Mouse (Mus musculus): Measurements from ENCODE around the gene Shroom3. TPM values are rescaled to one million over a fixed set of nuclear protein-coding genes. Genes with fewer than 3 reads are reported as not detected.
A peak's percentile ranks its signal among the peaks of the same experiment; 100 is the strongest.

Shroom3 gene
- 1 to 10 TPM; 3.4 to 5.6 (median 3.6) TPM for total RNA-seq (2022)

GRCm38 (mm10) chr5:92683351-92683807 lies at the start of gene Shroom3:
Shroom3 (plus strand) TSS chr5:92683435.
- DNase-seq (ENCODE audit: low spot score in 2 of 2): no peak

- no peak for DNase-seq (ENCODE audit: low spot score in 2 of 2)
Observed at GRCm38 (mm10) chr5:92633526-92633925, 49.7 kb upstream of the Shroom3 start.

DNA sequence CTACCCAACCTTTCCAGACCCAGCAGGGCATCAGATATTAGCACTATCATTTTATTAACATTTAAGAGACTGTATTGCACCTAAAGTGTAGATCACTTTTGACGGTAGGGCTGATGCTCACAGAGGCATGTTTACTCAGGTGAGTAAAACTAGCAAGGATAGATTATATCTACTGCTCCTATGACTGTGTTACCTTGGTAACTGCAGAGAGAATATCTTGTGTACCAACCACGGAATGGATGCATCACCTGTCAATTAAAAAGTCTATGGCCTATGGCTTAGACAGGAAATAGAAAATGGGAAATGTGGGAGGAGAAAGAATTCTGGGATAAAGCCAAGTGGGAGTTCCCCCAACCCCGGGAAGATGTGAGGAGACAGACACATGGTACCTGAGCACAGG lies 48.3 kb upstream of the Shroom3 start:
- DNase-seq (ENCODE audit: low spot score in 2 of 2): no peak

GRCm38 (mm10) chr5:92635891-92636290 lies 47.3 kb upstream of the Shroom3 start:
- no peak for DNase-seq (ENCODE audit: low spot score in 2 of 2)

GRCm38 (mm10) chr5:92640861-92641260 lies 42.4 kb upstream of the Shroom3 start:
- no peak for DNase-seq (ENCODE audit: low spot score in 2 of 2)

GRCm38 (mm10) chr5:92656256-92656655 lies 27.0 kb upstream of the Shroom3 start:
- DNase-seq (ENCODE audit: low spot score in 2 of 2): peak; percentile 50 to 51

- no peak for DNase-seq (ENCODE audit: low spot score in 2 of 2)
Observed at GRCm38 (mm10) chr5:92664321-92664720, 18.9 kb upstream of the Shroom3 start.

DNA sequence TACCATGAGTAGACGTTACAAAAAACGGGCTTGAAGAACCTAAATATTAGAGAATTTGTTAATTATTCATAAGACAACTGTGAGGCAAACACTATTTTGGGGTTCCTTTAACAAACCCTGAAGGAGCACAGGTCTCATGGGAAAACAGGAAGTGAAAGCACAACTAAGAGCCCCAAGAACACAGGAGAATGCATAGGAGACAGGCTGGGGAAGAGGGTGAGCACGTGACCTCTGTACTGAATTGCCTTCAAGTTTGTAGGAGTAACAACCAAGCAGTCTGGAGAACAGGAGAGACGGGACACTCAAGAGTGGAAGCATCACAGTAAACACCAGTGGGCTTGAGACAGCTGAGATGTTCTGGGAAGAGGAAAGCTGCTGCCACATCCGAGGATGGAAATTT lies 16.4 kb upstream of the Shroom3 start:
- DNase-seq (ENCODE audit: low spot score in 2 of 2): no peak

GRCm38 (mm10) chr5:92674859-92675573 lies 8.2 kb upstream of the Shroom3 start, which contains the start of gene Ccdc158:
Ccdc158 (minus strand) TSS chr5:92675271.
- peak in 1 of 2 experiments; percentile 62 for DNase-seq (ENCODE audit: low spot score in 2 of 2)

- DNase-seq (ENCODE audit: low spot score in 2 of 2): no peak
Observed at GRCm38 (mm10) chr5:92675574-92675920, 7.7 kb upstream of the Shroom3 start.

- no peak for DNase-seq (ENCODE audit: low spot score in 2 of 2)
Observed at GRCm38 (mm10) chr5:92679441-92679840, 3.8 kb upstream of the Shroom3 start.

GRCm38 (mm10) chr5:92681861-92682260 lies 1.4 kb upstream of the Shroom3 start:
- DNase-seq (ENCODE audit: low spot score in 2 of 2): no peak

DNA sequence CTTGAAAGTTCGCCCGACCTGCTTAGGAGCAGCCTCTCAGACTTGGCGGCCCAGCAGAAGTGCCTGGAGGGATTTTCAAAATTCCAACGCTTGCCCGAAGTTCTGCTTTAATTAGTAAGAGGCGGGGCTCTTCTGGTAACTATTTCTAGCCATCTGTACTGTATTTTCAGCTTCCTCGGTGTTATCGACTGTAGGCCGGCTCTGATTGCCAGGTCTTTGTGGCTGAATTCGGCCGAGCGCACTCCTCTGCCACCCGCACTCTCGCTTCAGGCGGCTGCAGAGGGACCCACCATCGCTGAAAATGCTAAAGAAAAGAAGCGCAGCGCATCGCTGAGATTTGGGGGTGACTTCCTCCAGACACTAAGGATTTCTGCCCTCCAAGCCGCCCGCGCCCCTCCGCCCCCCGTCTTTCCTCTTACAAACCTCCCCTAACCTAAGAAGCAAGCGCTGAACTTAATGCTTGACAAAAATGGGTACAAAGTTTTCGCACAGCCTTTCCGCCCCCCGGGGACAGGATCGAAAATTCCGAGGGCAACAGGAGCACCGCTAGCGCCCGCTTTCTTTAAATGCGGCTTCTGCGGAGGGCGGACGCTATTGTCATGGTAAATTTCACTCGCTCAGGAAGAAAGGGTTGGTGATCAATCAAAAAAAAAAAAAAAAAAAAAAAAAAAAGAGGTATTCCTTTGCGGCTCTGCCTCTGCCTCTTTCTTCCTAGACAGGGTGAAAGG lies 450 bp upstream of the Shroom3 start:
- DNase-seq (ENCODE audit: low spot score in 2 of 2): no peak

DNA sequence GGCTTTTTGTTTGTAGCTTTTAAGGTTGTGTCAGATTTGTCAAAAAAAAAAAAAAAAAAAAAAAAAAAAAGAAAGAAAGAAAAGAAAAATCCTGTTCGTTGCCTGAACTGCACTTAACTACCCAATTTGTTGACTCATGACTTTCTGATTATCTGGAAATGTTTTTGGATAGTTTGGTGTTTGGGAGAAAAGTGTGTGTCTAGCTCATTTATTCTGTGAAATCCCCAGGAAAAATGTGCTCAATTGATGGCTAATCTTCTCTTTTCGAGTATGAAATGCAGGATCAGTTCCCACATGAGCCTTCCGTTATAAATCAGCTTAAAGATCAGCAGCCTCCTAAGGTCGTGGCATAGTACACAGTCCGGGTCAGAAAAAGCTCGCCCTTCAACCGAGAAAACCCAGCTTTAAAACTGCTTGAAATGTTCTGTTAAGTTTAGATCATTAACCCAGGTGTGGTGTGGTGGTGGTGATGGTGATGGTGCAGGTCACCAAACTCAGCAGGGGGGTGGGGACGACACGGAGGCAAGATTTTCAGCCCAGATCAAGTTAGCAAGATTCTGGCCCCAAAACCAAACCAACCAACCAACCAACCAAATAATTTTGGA lies 738 bp downstream of the Shroom3 start:
- no peak for DNase-seq (ENCODE audit: low spot score in 2 of 2)

DNA sequence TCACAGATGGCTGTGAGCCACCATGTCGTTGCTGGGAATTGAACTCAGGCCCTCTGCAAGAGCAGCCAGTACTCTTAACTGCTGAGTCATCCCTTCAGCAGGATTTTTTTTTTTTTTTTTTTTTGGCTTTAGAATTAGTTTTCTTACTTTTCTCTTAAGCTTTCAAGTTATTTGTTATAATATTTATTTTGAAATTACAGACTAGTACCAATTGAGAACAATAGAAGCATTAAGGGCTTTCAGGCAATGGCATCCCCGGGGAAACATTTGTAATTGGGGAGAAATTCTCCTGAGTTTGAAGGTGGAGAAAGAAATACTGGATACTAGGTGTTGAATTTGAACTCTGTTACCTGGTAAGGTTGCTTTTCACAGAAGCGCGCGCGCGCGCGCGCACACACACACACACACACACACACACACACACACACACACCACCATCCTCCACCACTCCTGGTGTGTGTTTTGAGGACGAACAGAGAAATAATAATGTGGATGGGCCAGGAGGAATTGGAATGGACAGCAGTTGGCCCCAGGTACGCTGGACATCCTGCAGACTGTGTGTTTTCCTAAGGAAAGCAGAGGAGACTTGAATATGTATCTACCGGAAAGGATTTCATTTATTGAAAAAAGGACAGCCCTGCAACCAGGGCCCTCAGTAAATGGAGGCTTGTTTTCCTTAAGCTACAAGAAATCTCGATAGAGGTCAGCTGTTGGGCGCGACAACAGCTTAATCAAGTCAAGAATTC lies 1.7 kb downstream of the Shroom3 start:
- no peak for DNase-seq (ENCODE audit: low spot score in 2 of 2)

- DNase-seq (ENCODE audit: low spot score in 2 of 2): no peak
Observed at GRCm38 (mm10) chr5:92688124-92688523, 4.9 kb downstream of the Shroom3 start.

- DNase-seq (ENCODE audit: low spot score in 2 of 2): no peak
Observed at GRCm38 (mm10) chr5:92688569-92688968, 5.3 kb downstream of the Shroom3 start.

DNA sequence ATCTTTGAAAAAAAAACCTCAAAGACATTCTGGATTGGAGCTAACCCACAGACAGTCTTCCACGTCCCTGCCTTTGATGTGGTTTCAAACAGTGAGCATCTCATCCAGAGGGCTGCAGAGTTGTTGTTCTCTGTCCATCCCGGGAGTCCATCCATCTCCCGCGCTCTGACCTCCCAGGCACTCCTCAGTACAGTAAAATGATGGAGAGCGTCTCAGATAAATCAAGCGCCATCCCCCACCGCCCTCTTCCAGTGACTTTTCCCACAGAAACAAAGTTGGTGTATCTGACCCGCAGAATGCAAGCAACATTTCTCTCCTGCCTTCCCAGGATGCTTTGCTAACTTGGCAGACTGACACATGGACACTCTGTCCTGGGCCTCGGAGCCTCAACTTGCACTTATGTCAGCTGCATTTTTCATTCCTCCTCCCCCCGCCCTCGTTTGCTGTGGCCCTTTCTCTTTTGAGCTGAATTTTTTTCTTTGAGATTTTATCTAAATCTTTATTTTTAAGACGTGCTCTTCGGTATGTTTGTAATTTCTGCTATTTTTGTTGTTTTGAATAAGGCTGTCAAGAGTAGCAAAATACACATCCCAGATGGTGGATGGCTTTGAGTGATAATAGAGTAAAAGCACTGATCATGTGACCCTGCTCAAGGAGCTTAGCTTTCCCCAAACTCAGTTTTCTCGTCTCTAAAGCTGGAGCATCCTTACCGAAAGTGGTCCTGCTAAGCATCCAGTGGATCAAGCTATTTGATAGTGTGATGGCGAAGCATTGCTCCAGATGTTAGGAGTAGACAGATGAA lies 9.2 kb downstream of the Shroom3 start:
- no peak for DNase-seq (ENCODE audit: low spot score in 2 of 2)

- no peak for DNase-seq (ENCODE audit: low spot score in 2 of 2)
Observed at GRCm38 (mm10) chr5:92693744-92694143, 10.5 kb downstream of the Shroom3 start.

- no peak for DNase-seq (ENCODE audit: low spot score in 2 of 2)
Observed at GRCm38 (mm10) chr5:92694316-92694995, 11.2 kb downstream of the Shroom3 start.

Data from left cerebral cortex, adult 8-10 months (tissue).